Mouse (Mus musculus) forebrain, embryonic 12.5 days (tissue): ENCODE data around the gene Slc38a10. TPM values are rescaled to one million over a fixed set of nuclear protein-coding genes. Genes with fewer than 3 reads are reported as not detected.

ENCODE experiments used
- ATAC-seq: fragments of 200-750 bp; cut with Nextera tagmentation; 2 replicates; pipeline ENCODE4 v1.8.0; 2017; ENCODE audit warnings: moderate TSS enrichment; ENCODE audit not compliant: low FRiP score
- H3K27ac ChIP-seq: fragments of 300-500 bp; sonication (generic); 2 replicates; pipeline ENCODE4 v1.5.1; 2016; ENCODE audit warnings: mild to moderate bottlenecking
- H3K27me3 ChIP-seq: fragments of 300-500 bp; sonication (generic); 2 replicates; pipeline ENCODE4 v1.6.1; 2016; ENCODE audit warnings: mild to moderate bottlenecking
- H3K36me3 ChIP-seq: fragments of 300-500 bp; sonication (generic); replicated peaks from 2 replicates; pipeline ENCODE4 v1.6.1; 2016; ENCODE audit warnings: mild to moderate bottlenecking
- H3K4me1 ChIP-seq: fragments of 300-500 bp; sonication (generic); 2 replicates; pipeline ENCODE4 v1.6.1; 2016
- H3K4me2 ChIP-seq: fragments of 300-500 bp; sonication (generic); 2 replicates; pipeline ENCODE4 v1.6.1; 2016; ENCODE audit warnings: mild to moderate bottlenecking, moderate library complexity
- H3K4me3 ChIP-seq: fragments of 300-500 bp; sonication (generic); replicated peaks from 2 replicates; pipeline ENCODE4 v1.5.1; 2016; ENCODE audit warnings: mild to moderate bottlenecking
- H3K9ac ChIP-seq: fragments of 300-500 bp; sonication (generic); 2 replicates; pipeline ENCODE4 v1.6.1; 2016; ENCODE audit warnings: mild to moderate bottlenecking
- H3K9me3 ChIP-seq: fragments of 300-500 bp; sonication (generic); 2 replicates; pipeline ENCODE4 v1.6.1; 2016
- WGBS: fragments of 180-500 bp; shearing (Covaris S2); methylation state at CpG from one replicate; pipeline ENCODE4 v1.1.7; 2016; 5-methylcytosine and 5-hydroxymethylcytosine counted together
- polyA plus RNA-seq: library from polyadenylated mRNA; unstranded; fragments of >200 nt; fragmentation: Nextera tagmentation; extraction: Ambion mirVana; gene quantifications from 2 replicates; pipeline ENCODE4 v1.2.1, GENCODE M21; 2016

The Slc38a10 gene
- polyA plus RNA-seq, 1 experiment from 2014 or later = 88.6 TPM

GRCm38 (mm10) chr11:120134148-120134547 is 17.0 kb downstream of the Slc38a10 start:
- no peak overlapping the region for H3K9ac ChIP-seq
- no peaks in the 10 kb centered on the region for H3K9me3 ChIP-seq
- no peak for ATAC-seq
- H3K4me1 ChIP-seq = peaks cover 13% of the 10 kb centered on the region
- WGBS = 93% methylated on average over 5 of the region's 5 CpGs
- H3K36me3 ChIP-seq = peaks cover 68% of the 10 kb centered on the region
- no peaks in the 10 kb centered on the region for H3K27me3 ChIP-seq
- H3K4me2 ChIP-seq = no peak overlapping the region
- H3K27ac ChIP-seq = no peak overlapping the region
- no peak overlapping the region for H3K4me3 ChIP-seq

DNA sequence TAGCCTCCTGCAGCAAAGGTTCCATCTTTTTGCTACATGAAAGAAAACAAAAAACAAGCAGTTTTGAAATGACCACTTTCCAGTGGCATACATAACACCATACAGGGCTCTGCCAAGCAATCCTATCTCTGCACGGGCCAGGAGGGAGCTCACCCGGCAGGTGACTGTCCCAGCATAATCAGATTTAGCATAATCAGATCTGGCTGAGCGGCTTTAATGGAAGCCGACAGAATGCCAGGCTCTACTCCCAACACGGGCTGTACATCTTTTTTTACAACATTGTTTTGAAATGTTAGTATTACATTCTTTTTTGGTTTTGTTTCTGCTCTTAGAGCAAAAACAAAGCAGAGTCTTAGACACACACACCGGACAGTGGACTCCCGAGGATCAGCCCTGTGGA is 21.9 kb downstream of the Slc38a10 start:
- Histone ChIP-seq H3K4me1 (no peaks in the 10 kb centered on the region), H3K9ac (no peak overlapping the region), H3K36me3 (peaks cover 66% of the 10 kb centered on the region), H3K27ac (no peak overlapping the region), H3K4me3 (no peak overlapping the region), H3K4me2 (no peak overlapping the region), H3K27me3 (no peaks in the 10 kb centered on the region), H3K9me3 (no peaks in the 10 kb centered on the region)
- ATAC-seq = no peak
- 75% methylated on average over 7 of the region's 7 CpGs for WGBS

GRCm38 (mm10) chr11:120126845-120127244 is 24.3 kb downstream of the Slc38a10 start:
- no peak overlapping the region for H3K4me3 ChIP-seq
- WGBS = 92% methylated on average over 2 of the region's 2 CpGs
- ATAC-seq = no peak
- no peak overlapping the region for H3K4me2 ChIP-seq
- no peak overlapping the region for H3K9ac ChIP-seq
- no peaks in the 10 kb centered on the region for H3K4me1 ChIP-seq
- no peaks in the 10 kb centered on the region for H3K9me3 ChIP-seq
- no peak overlapping the region for H3K27ac ChIP-seq
- peaks cover 51% of the 10 kb centered on the region for H3K36me3 ChIP-seq
- H3K27me3 ChIP-seq = no peaks in the 10 kb centered on the region

GRCm38 (mm10) chr11:120122126-120122525 is 29.0 kb downstream of the Slc38a10 start:
- Histone ChIP-seq H3K4me3 (no peak overlapping the region), H3K9ac (no peak overlapping the region), H3K27me3 (no peaks in the 10 kb centered on the region), H3K36me3 (peaks cover 16% of the 10 kb centered on the region), H3K27ac (no peak overlapping the region), H3K9me3 (no peaks in the 10 kb centered on the region), H3K4me2 (no peak overlapping the region), H3K4me1 (no peaks in the 10 kb centered on the region)
- WGBS = 88% methylated on average over 12 of the region's 12 CpGs
- no peak for ATAC-seq

DNA sequence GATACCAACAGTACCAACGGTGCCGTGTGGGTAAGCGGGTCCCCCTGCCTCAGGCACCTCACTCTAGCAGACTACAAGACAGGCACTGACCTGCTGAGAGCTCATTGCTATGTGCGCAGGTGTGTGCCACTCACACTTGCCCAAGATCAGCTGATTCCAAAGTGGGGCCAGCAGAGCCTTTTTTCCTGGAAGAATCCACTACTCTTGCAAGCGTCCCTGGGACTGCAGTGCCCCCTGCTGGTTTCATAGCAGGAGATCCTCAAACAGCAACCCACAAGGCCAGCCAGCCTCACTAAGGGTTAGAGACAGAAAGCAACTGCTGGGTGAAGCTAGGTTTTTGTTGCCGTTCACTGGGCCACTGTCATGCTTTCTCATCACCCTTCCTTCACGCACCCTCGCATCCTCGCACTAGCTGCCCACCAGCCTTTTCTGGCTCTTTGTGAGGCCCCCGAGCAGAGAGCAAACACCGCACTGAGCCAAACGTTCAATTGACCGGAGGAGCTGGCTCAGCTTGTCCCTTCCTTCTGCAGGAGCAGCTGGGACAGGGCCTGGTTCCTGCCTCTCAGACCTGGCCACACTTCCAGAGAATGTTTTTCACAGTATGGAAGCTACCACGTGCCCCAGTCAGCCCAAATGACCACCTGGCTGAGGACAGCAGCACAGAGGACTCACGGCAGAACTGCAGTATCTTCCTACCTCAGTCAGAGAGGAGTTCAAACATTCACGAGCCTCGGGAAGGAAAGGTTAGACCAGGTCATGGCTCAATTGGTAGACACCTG is 30.3 kb downstream of the Slc38a10 start:
- ATAC-seq = no peak
- Histone ChIP-seq H3K4me3 (no peak overlapping the region), H3K9me3 (no peaks in the 10 kb centered on the region), H3K27ac (no peak overlapping the region), H3K4me2 (no peak overlapping the region), H3K9ac (no peak overlapping the region), H3K4me1 (no peaks in the 10 kb centered on the region), H3K27me3 (no peaks in the 10 kb centered on the region), H3K36me3 (peaks cover 22% of the 10 kb centered on the region)
- WGBS = 84% methylated on average over 17 of the region's 17 CpGs

- WGBS = 87% methylated on average over 10 of the region's 10 CpGs
- Histone ChIP-seq H3K27ac (peak overlapping the region; percentile 21; the same call in 1 of the 2 replicates), H3K4me3 (no peak overlapping the region), H3K9me3 (no peaks in the 10 kb centered on the region), H3K36me3 (peaks cover 29% of the 10 kb centered on the region), H3K4me1 (no peaks in the 10 kb centered on the region), H3K4me2 (no peak overlapping the region), H3K27me3 (no peaks in the 10 kb centered on the region), H3K9ac (no peak overlapping the region)
- ATAC-seq = no peak
Measured at GRCm38 (mm10) chr11:120119936-120120541, 31.1 kb downstream of the Slc38a10 start.

DNA sequence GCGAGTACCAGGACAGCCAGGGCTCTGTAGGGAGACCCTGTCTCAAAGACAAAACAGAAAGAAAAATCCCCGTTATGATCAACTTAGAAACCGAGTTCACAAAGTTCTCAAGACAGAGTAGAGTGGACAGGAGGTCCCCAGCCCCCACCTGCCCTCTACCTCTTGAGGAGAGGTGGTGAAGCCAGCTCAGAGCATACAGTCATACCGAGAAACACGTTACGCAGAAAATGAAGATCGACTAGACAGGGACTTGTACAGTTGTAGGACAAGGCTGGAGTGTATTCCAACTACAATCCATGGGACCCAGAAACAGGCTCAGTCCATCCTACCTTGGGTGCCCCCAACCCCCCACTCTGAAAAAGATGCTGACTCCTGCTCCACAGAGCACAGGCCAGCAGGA is 32.0 kb downstream of the Slc38a10 start:
- H3K27me3 ChIP-seq = no peaks in the 10 kb centered on the region
- 95% methylated on average over 7 of the region's 7 CpGs for WGBS

DNA sequence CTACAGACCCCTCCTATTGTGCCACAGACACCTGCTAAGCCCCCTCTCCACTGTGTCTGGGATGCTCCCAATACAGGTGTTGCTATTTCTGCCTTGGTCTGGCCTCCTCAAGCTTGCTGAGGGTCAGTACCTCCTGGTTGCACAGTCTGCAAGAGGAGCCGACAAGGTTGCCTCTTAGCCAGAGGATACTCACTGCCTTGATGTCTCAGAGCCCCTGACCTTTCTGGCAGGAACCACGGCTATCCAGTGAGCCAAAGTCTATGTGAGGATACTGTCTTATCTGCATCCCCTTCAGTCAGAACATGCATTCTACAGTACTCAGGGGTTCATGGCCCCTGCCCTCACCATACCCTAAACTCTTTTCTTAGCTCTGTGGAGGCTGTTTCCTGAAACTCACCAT is 33.5 kb downstream of the Slc38a10 start:
- no peak overlapping the region for H3K4me2 ChIP-seq
- H3K9me3 ChIP-seq = no peaks in the 10 kb centered on the region
- no peaks in the 10 kb centered on the region for H3K4me1 ChIP-seq
- H3K4me3 ChIP-seq = no peak overlapping the region
- H3K9ac ChIP-seq = no peak overlapping the region
- H3K36me3 ChIP-seq = peaks cover 38% of the 10 kb centered on the region
- no peaks in the 10 kb centered on the region for H3K27me3 ChIP-seq
- no peak for ATAC-seq
- H3K27ac ChIP-seq = no peak overlapping the region
- 88% methylated on average over 2 of the region's 2 CpGs for WGBS

More for the DNA sequence above, 32.0 kb downstream of the Slc38a10 start:
- Histone ChIP-seq H3K9ac (no peak overlapping the region), H3K4me3 (no peak overlapping the region), H3K27ac (no peak overlapping the region), H3K36me3 (peaks cover 37% of the 10 kb centered on the region), H3K4me1 (no peaks in the 10 kb centered on the region), H3K9me3 (no peaks in the 10 kb centered on the region), H3K4me2 (no peak overlapping the region)
- ATAC-seq = no peak

DNA sequence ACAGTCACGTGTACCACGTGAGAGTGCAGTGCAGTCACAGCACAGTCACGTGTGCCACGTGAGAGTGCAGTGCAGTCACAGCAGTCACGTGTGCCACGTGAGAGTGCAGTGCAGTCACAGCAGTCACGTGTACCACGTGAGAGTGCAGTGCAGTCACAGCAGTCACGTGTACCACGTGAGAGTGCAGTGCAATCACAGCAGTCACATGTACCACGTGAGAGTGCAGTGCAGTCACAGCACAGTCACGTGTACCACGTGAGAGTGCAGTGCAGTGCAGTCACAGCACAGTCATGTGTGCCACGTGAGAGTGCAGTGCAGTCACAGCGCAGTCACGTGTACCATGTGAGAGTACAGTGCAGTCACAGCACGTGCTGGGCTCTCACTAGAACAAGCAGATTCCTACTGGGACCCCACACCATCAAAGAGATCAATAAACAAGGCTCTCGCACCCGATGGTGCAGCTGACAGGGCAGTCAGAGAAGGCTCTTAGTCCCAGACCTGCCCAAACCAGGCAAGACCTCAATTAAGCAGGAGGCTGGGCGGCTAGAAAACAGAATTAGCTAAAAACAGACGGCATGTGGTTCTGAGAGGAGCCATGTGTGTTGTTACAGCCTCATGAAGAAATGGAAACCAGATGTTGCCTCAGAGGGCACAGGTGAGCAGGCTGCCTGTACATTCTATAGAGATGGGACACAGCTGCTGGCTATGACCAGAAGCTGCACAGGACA is 36.5 kb downstream of the Slc38a10 start:
- 91% methylated on average over 21 of the region's 21 CpGs for WGBS
- Histone ChIP-seq H3K4me2 (no peak overlapping the region), H3K27ac (no peak overlapping the region), H3K9me3 (no peaks in the 10 kb centered on the region), H3K36me3 (peaks cover 48% of the 10 kb centered on the region), H3K9ac (no peak overlapping the region), H3K27me3 (no peaks in the 10 kb centered on the region), H3K4me1 (no peaks in the 10 kb centered on the region), H3K4me3 (no peak overlapping the region)
- no peak for ATAC-seq

- Histone ChIP-seq H3K4me1 (no peaks in the 10 kb centered on the region), H3K27me3 (no peaks in the 10 kb centered on the region), H3K36me3 (peaks cover 65% of the 10 kb centered on the region), H3K4me3 (no peak overlapping the region), H3K4me2 (no peak overlapping the region), H3K27ac (no peak overlapping the region), H3K9ac (no peak overlapping the region), H3K9me3 (no peaks in the 10 kb centered on the region)
- no peak for ATAC-seq
- WGBS = 84% methylated on average over 4 of the region's 4 CpGs
Measured at GRCm38 (mm10) chr11:120112136-120112535, 39.0 kb downstream of the Slc38a10 start.

- no peak overlapping the region for H3K4me2 ChIP-seq
- H3K9ac ChIP-seq = no peak overlapping the region
- peaks cover 67% of the 10 kb centered on the region for H3K36me3 ChIP-seq
- ATAC-seq = no peak
- no peak overlapping the region for H3K4me3 ChIP-seq
- H3K4me1 ChIP-seq = no peaks in the 10 kb centered on the region
- 4% methylated on average over 2 of the region's 2 CpGs for WGBS
- H3K27ac ChIP-seq = no peak overlapping the region
- H3K9me3 ChIP-seq = no peaks in the 10 kb centered on the region
- H3K27me3 ChIP-seq = no peaks in the 10 kb centered on the region
Measured at GRCm38 (mm10) chr11:120111033-120111432, 40.1 kb downstream of the Slc38a10 start.

DNA sequence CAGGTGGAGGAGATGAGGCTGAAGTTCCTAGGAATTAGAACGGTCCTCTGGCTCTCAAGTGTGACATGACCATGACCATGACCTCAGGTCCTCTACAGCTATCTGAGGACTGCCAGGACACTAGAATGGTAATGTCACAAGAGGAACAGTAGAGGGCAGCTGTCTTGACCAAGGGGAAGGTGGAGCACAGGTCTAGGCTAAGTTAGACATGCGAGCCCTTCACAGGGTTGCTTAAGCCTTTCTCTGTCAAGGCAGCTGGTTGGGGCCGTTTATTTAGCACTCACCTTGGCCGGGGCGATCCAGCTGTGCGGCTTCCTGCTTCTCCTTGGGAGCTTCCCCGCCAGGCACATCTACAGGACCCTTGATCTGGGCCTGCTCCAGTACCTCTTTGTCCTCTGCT is 40.6 kb downstream of the Slc38a10 start:
- 0 out of 2 replicates have a peak, but pooled peaks have one; percentile 23 for ATAC-seq
- no peaks in the 10 kb centered on the region for H3K4me1 ChIP-seq
- peaks cover 68% of the 10 kb centered on the region for H3K36me3 ChIP-seq

More for the DNA sequence above, 40.6 kb downstream of the Slc38a10 start:
- no peaks in the 10 kb centered on the region for H3K9me3 ChIP-seq
- H3K27ac ChIP-seq = no peak overlapping the region
- no peak overlapping the region for H3K4me2 ChIP-seq
- no peaks in the 10 kb centered on the region for H3K27me3 ChIP-seq
- WGBS = 72% methylated on average over 7 of the region's 7 CpGs
- no peak overlapping the region for H3K4me3 ChIP-seq
- no peak overlapping the region for H3K9ac ChIP-seq
